Mouse (Mus musculus): ENCODE measurements around the gene Pan3.

The Pan3 gene

DNA sequence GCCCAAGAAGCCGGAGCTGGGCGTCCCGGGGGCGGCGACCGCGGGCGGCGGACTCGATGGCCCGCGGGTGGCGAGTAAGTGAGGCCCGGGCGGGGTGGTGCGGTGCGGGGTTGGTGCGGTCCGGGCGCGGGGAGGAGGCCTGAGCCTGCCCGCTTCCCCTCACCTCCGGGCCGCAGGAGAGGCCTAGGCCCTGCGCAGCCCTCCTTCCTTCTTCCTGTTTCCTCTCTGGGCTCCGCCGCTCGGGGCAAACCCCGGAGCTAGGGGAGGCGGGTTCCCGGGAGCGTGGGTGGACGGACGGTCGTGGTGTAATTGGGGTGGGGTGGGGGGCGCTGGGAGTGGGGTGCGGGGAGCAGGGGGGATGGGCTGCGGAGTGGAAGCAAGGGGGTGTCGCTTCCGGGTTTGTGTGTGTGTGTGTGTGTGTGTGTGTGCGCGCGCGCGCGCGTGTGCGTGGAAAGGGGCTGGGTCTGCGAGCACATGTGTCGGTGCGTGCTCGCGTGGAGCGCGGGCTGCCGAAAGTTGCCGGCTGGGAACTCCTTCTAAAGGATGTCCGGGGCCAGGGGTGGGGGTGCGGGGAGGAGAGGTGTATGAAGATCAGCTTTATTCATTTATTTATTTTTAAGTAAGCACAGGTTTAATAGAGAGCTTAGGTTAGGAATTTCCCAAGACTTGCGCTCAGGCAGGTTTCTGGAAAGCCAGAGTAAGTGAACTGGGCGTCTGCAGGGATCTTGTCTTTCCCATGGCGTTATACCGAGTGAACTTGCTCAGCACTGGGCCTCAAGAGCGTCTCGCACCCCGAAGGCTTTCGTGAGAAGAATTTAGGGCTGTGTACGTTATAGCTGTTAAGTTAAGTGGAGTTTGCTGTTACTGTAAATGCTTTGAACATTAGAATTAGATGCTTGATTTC, 1.2 kb downstream of the Pan3 start:
- peak; percentile 83 for DNase-seq (ENCODE audit: low read depth)

- no peak for DNase-seq (ENCODE audit: low read depth)
These were observed 3.0 kb downstream of the Pan3 start for GRCm38 (mm10) chr5:147432927-147433326.

DNA sequence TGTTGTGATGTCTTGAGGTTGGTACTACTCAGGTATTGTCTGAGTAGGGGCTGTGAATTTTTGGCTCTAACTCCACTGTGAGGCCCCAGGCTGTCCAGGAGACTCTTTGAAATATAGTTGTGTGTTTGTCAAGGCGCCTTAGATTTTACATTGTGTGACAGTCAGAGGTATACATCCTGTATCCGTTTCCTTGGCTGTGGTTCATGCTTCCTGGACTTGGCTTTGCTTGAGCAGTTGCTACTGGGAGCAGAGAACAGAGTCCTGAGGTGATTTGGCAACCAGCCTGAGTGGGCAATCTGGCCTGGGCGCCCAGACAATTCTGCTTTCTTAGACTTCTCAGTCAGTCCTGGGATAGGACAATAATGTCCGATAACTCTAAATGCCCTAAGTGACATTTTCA, 5.3 kb downstream of the Pan3 start:
- DNase-seq (ENCODE audit: low read depth) = peak; percentile 53

DNA sequence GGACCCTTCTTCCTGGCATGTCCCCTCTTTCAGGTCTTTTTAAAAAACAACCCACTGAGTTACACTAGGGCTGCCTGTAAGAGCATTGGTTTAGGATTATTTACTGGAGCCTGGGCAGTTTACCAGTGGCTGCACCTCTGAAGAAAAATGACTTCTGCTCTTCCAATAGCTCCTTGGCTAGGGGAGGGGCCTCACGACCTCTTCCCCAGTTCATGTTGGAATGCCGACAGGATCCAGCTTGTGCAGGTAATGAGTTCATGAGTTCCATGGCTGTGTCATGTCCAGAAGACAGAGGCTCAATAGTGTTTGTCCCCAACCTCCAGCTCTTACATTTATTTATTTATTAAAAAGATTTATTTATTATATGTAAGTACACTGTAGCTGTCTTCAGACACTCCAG, 5.8 kb downstream of the Pan3 start:
- no peak for DNase-seq (ENCODE audit: low read depth)

GRCm38 (mm10) chr5:147436491-147436890, 6.5 kb downstream of the Pan3 start:
- DNase-seq (ENCODE audit: low read depth) = no peak

GRCm38 (mm10) chr5:147440996-147441507, 11.1 kb downstream of the Pan3 start:
- no peak for DNase-seq (ENCODE audit: low read depth)

- no peak for DNase-seq (ENCODE audit: low read depth)
These were observed 12.0 kb downstream of the Pan3 start for GRCm38 (mm10) chr5:147441979-147442378.

GRCm38 (mm10) chr5:147442741-147443140, 12.8 kb downstream of the Pan3 start:
- no peak for DNase-seq (ENCODE audit: low read depth)

DNA sequence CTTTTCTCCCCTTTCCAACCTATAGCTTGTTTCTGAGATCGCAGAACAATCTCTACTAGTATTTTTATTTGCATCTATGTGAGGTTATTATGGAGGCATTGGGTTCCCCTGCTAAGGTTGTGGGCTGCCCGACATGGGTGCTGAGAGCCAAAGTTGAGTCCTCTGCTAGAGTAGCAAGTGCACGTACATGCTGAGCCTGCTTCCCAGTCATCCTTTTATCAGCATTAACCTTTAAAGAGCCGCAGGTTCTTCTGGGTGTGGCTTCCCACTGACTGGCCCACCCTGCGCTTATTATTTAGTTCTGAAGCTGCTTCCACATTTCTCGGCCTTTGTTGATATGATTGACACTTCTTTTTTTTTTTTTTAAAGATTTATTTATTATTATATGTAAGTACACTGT, 14.3 kb downstream of the Pan3 start:
- no peak for DNase-seq (ENCODE audit: low read depth)

DNA sequence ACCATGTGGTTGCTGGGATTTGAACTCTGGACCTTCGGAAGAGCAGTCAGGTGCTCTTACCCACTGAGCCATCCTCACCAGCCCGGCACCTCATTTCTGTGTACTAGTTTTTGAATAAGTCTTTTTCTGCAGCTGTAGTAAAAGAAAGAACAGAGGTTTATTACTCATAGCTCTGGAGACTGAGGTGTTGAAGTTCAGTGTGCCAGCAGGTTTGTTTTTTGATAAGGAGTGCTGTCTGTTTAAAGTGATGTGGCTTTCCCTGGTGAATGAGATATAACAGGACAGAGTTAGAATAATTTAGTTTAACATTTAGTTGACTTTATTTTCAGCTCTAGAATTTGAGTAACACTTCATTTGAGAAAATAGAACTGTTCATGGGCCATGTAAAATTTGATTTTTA, 14.8 kb downstream of the Pan3 start:
- DNase-seq (ENCODE audit: low read depth) = no peak

GRCm38 (mm10) chr5:147445252-147445651, 15.3 kb downstream of the Pan3 start:
- no peak for DNase-seq (ENCODE audit: low read depth)

GRCm38 (mm10) chr5:147448526-147448925, 18.6 kb downstream of the Pan3 start:
- peak; percentile 69 for DNase-seq (ENCODE audit: low read depth)

DNA sequence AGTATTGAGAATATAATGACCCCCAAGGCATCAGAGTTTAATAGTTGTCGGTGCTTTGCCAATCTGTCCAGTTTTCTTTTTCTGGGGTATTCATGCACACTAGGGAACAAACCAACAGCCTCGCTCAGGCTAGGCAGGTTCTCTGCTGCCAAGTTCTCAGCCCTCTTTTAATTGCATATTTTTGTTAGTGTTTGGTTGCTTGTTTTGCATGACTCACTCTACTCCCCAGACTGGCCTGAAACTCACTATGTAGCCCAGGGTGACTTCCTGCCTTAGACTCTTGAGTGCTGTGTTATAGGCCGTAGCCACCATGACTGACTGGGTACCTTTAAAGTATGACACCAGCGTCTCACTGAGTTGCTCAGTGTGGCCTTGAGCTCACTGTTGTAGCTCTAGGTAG, 19.0 kb downstream of the Pan3 start:
- peak; percentile 37 for DNase-seq (ENCODE audit: low read depth)

DNA sequence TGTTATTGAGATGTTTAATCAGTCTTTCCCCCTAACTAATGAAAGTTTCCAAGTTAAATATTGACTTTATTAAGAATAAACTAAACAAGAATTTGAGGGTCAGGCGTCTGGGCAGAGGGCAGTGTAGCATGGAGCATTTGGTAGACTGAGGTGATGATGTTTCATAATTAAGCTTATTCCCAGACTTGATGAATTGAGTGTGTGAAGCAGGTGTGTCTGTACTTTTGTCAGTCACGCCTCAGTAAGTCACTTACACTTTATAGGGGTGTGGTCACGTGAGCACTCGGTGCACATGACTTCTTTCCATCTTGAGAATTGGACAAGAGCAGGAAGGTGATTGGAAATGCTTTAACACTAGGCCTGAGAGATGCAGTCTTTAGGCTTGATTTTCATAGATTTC, 26.5 kb downstream of the Pan3 start:
- DNase-seq (ENCODE audit: low read depth) = no peak

DNA sequence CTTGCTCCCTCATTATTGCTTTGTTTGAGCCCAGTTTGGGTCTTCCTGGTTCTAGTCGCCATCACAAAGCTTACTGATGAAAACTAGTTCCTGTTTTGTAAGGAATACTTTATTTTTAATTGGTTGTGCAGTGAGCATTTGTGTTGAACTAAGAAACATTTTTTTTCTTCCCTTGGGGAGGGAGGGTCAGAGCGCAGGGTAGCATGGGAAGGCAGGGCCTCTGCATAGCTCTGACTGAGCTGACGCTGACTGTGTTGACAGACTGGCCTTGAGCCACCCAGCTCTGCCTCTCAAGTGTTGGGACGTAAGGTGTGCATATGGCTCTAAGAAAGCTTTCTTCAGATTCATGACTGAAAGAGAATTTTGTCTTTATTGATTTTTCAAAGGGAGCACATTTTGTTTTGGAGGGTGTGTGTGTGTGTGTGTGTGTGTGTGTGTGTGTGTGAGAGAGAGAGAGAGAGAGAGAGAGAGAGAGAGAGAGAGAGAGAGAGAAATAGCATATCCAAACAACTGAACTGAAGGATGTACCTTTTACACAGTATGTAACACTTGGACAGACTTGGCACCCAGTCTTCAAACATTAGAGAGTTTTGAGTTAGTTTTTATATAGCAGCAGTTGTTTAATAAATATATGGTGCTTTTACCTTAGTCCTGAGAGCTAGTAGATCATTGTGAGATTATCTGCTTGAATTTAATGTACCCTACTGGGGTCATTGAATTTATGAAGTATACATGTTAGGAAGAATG, 30.0 kb downstream of the Pan3 start:
- DNase-seq (ENCODE audit: low read depth) = no peak

GRCm38 (mm10) chr5:147463251-147463650, 33.3 kb downstream of the Pan3 start:
- DNase-seq (ENCODE audit: low read depth) = no peak

- no peak for DNase-seq (ENCODE audit: low read depth)
These were observed 36.4 kb downstream of the Pan3 start for GRCm38 (mm10) chr5:147466361-147466760.

DNA sequence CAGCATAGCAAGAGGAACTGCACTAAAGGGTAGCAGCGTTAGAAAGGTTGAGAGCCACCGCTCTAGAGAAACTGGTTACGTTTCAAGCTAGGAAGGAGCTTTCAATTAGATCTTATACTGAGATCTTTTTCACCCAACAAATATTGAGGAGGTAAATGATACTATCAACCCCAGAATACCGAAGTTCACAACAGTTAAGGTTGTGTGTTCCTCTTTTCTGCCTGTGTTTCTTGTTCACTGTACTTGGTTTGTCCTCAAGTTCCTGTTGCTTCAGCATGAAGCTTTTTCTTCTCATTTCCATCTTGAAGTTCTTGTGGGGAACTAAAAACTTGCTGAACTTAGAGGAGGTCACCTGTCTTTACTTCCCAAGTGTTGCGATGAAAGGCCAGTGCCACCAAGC, 41.2 kb downstream of the Pan3 start:
- no peak for DNase-seq (ENCODE audit: low read depth)

DNA sequence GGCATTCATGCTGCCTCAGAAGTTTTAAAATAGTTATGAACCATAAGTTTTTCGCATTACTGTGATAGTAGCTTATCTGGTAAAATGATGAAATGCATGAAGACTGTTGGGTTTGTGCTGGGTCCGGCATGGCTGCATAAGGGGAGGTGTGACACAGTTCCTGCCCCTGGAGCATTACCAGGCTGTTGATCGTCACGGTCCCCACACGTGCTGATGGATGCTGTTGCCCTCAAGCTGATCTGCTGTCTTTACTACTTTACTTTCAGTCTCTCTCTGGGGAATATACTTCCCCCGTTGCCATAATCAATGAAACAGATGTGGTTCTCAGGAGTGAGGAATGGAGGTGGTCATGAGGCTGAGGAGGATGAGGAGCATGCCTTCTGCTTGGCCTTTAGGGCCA, 43.1 kb downstream of the Pan3 start:
- no peak for DNase-seq (ENCODE audit: low read depth)

GRCm38 (mm10) chr5:147473856-147474255, 43.9 kb downstream of the Pan3 start:
- no peak for DNase-seq (ENCODE audit: low read depth)

DNA sequence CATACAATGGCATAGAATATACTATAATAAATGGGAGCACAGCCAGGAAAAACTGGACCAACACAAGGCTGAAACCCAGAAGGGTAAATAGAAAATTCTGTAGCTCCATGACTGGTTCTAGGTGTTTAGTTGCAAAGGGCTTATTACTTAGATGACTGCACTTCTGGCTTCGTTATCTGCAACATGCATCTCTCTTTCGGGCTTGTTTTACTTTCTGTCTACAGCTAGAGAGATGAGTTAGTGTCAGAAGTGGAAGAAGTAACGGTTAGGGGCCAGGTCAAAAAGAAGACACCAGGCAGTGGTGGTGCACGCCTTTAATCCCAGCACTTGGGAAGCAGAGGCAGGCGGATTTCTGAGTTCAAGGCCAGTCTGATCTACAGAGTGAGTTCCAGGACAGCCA, 46.1 kb downstream of the Pan3 start:
- DNase-seq (ENCODE audit: low read depth) = no peak

- no peak for DNase-seq (ENCODE audit: low read depth)
These were observed 47.1 kb downstream of the Pan3 start for GRCm38 (mm10) chr5:147477106-147477505.

DNA sequence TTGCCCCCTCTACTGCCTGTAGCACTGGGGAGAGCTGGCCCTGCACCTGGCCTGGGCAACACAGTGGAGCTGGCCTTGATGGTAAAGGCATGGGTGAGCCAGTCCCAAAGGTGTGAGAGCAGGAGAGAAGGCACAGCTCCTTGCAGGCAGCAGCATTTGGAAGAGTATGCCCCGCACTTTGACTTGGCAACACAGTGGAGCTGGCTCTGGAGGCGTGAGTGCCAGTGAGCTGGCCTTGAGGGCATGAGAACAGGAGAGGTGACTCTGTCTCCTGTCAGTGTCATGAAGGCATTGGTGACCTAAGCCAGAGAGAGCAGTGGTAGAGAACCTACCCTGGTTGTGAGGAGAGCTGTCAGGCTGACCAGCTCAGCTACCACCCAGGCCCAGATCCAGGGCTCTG, 49.4 kb downstream of the Pan3 start:
- DNase-seq (ENCODE audit: low read depth) = no peak

Data from naive thymus-derived CD4-positive, alpha-beta T cell, adult 2 months (primary cell).